Mouse (Mus musculus) neural tube, embryonic 11.5 days (tissue): ENCODE measurements around the gene Mst1. TPM values are rescaled to one million over a fixed set of nuclear protein-coding genes. Genes with fewer than 3 reads are reported as not detected.

Source experiments
- ATAC-seq: fragments of 200-750 bp; cut with Nextera tagmentation; 2 replicates; pipeline ENCODE4 v1.8.0; 2017; ENCODE audit warnings: moderate number of reproducible peaks, mild to moderate bottlenecking, moderate TSS enrichment, moderate library complexity; ENCODE audit not compliant: insufficient read depth, low FRiP score, low TSS enrichment
- DNase-seq: peaks from one replicate; pipeline ENCODE4 v3.0.0-alpha.2; 2015; ENCODE audit warnings: low spot score
- H3K27ac ChIP-seq: fragments of 300-500 bp; sonication (generic); 2 replicates; pipeline ENCODE4 v1.5.1; 2014; ENCODE audit warnings: low read depth, mild to moderate bottlenecking, low read length
- H3K27me3 ChIP-seq: fragments of 300-500 bp; sonication (generic); 2 replicates; pipeline ENCODE4 v1.6.1; 2014; ENCODE audit warnings: mild to moderate bottlenecking, low read length, mixed read lengths; ENCODE audit not compliant: control insufficient read depth, insufficient read depth
- H3K36me3 ChIP-seq: fragments of 300-500 bp; sonication (generic); 2 replicates; pipeline ENCODE4 v1.6.1; 2014; ENCODE audit warnings: mild to moderate bottlenecking, low read length, moderate library complexity, mixed read lengths; ENCODE audit not compliant: control insufficient read depth, insufficient read depth
- H3K4me1 ChIP-seq: fragments of 300-500 bp; sonication (generic); 2 replicates; pipeline ENCODE4 v1.6.1; 2014; ENCODE audit warnings: low read length, mixed read lengths; ENCODE audit not compliant: control insufficient read depth, insufficient read depth
- H3K4me2 ChIP-seq: fragments of 300-500 bp; sonication (generic); 2 replicates; pipeline ENCODE4 v1.6.1; 2014; ENCODE audit warnings: low read depth, mild to moderate bottlenecking, moderate library complexity
- H3K4me3 ChIP-seq: fragments of 300-500 bp; sonication (generic); 2 replicates; pipeline ENCODE4 v1.5.1; 2014; ENCODE audit warnings: low read depth, low read length
- H3K9ac ChIP-seq: fragments of 300-500 bp; sonication (generic); 2 replicates; pipeline ENCODE4 v1.6.1; 2014; ENCODE audit warnings: mild to moderate bottlenecking, low read length
- H3K9me3 ChIP-seq: fragments of 300-500 bp; sonication (generic); 2 replicates; pipeline ENCODE4 v1.6.1; 2016; ENCODE audit warnings: low read length; ENCODE audit not compliant: control insufficient read depth
- WGBS: fragments of 180-500 bp; shearing (Covaris S2); extraction: QIAGEN DNeasy Blood & Tissue Kit; methylation state at CpG from one replicate; pipeline ENCODE4 v1.1.7; 2014; 5-methylcytosine and 5-hydroxymethylcytosine counted together
- polyA plus RNA-seq: library from polyadenylated mRNA; unstranded; fragments of >200 nt; fragmentation: Nextera tagmentation; extraction: Ambion mirVana; gene quantifications from 2 replicates; pipeline ENCODE4 v1.2.1, GENCODE M21; 2014

Mst1 gene
- polyA plus RNA-seq, result 0.49 and 1.0 TPM in 2 replicates

DNA sequence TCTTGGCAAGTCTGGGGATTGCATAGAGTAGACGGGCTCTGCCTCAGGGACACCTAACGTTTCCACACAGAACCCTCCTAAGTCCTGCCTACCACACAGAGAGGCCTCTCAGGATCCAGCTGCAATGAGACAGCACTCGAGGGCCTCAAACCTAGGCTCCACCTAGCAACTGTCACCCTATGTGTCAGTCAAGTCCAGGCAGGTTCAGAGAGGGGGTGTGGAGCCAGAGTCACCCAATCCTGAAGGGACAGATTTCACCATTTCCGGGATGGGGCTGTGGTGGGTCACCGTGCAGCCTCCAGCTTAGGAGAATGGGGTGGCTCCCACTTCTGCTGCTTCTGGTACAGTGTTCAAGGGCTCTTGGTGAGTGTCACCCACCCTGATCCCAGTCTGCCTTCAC, at the start of gene Mst1:
Gene Mst1, plus strand, starts transcription at position 269 of the 400 bp plus-strand sequence.
- peak within 1 kb of the TSS; percentile 81 for H3K4me2 ChIP-seq
- H3K27me3 ChIP-seq, result peaks cover 33% of the 10 kb centered on the region
- H3K4me3 ChIP-seq, result peak within 1 kb of the TSS; percentile 57
- peak within 1 kb of the TSS; percentile 79 for H3K9ac ChIP-seq
- no peak within 1 kb of the TSS for H3K27ac ChIP-seq
- ATAC-seq (no peak), DNase-seq (no peak)
- H3K4me1 ChIP-seq, result peaks cover 7% of the 10 kb centered on the region; the same call in 1 of the 2 replicates
- H3K36me3 ChIP-seq, result no peaks in the 10 kb centered on the region
- H3K9me3 ChIP-seq, result no peaks in the 10 kb centered on the region
- WGBS, result 77% methylated on average over 5 of the region's 5 CpGs

DNA sequence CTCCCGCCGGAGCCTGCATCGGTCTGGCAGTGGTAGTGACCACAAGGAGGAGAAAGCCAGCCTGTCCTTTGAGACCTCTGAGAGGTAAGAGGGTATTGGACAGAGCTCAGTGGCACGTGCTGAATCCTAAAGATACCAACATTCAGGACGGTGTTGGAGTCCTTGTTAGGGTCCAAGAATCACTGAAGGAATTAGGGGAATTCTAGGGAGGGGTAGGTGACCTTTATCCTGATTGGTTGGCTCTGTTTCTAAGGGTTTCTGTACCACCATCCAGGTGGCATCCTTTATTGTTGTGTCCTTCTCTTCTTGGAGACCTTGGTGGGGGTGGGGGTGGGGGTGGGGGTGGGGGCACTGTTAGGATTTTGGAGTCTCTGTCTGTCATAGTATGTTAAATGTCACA, 48.1 kb upstream of the Mst1 start:
- no peak overlapping the region for H3K4me3 ChIP-seq
- ATAC-seq (no peak), DNase-seq (no peak)
- H3K9ac ChIP-seq, result no peak overlapping the region
- H3K9me3 ChIP-seq, result no peaks in the 10 kb centered on the region
- 92% methylated on average over 5 of the region's 5 CpGs for WGBS
- peaks cover 12% of the 10 kb centered on the region for H3K36me3 ChIP-seq
- no peak overlapping the region for H3K4me2 ChIP-seq
- no peaks in the 10 kb centered on the region for H3K27me3 ChIP-seq
- no peaks in the 10 kb centered on the region for H3K4me1 ChIP-seq
- no peak overlapping the region for H3K27ac ChIP-seq

DNA sequence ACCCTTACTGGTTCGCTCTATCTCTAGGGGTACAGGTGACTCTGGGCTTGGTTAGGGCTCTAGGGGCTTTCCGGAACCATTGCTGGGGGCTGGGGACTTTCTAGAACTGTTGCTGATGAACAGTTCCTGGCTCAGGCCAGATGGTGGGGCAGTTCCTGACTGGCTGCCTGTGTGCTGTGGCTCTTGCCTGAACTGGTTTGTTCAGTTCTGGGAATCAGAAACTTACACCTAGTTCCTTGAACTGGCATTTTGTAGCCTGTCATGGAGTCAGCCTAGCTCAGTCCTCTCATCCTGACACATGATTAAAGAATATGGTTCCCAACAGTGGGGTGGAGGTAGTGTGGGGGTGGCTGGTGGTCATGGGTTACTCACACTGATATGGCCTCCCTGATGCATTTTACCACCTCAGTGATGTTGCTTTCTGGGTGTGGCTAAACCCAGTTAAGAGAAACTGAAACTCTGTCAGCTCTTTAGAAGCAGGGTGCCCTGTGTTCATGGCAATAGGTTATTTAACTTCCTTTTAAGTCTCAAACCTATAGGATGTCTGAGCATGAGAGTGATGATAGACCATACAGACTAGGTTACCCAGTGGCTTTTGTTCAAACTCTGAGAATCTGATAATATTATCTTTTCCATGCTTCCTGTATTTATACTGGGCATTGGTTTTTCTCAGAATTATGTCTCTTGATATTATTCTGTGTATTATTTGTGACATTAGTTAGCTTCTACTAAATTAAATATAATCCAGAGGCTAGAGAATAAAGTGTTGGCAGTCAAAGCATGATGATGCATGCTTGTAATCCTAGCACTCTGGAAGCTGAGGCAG, 44.7 kb upstream of the Mst1 start:
- 92% methylated on average over 2 of the region's 2 CpGs for WGBS
- DNase-seq (no peak), ATAC-seq (no peak)
- Histone ChIP-seq H3K27me3 (no peaks in the 10 kb centered on the region), H3K27ac (no peak overlapping the region), H3K36me3 (peaks cover 8% of the 10 kb centered on the region), H3K4me2 (no peak overlapping the region), H3K4me3 (no peak overlapping the region), H3K9me3 (no peaks in the 10 kb centered on the region), H3K9ac (no peak overlapping the region), H3K4me1 (no peaks in the 10 kb centered on the region)

DNA sequence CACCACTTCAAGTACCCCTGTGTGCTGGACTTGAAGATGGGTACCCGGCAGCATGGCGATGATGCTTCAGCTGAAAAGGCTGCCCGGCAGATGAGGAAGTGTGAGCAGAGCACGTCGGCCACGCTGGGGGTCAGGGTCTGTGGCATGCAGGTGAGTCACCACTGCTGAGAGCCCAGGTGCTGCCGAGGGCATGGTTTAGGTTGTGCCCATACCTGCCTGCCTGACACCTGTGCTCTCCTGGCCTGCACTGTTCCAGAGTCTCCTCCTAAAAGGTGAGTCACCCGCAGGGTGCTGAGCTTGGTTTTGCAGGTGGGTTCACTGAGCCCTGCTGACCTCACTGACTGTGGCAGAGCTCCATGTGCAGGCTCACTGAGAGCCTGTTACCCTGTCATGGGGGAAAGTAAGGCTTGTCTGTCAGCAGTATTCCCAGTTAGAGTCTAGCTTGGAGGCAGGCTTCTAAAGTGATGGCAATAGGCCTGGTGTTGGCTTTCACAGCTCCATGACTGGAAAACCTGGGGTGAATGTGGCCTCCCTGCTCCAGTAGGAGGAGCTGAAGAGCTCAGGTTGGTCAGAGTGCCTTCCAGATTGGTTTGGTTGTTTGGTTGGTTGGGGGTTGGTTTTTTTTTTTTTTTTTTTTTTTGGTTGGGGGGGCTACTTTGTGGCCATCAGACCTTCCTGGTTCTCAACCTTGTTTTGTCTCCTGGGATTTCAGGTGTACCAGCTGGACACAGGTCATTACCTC, 35.3 kb upstream of the Mst1 start:
- Histone ChIP-seq H3K4me1 (peaks cover 10% of the 10 kb centered on the region; the same call in 1 of the 2 replicates), H3K36me3 (peaks cover 30% of the 10 kb centered on the region), H3K9me3 (no peaks in the 10 kb centered on the region), H3K27ac (no peak overlapping the region), H3K4me3 (no peak overlapping the region), H3K4me2 (no peak overlapping the region), H3K9ac (no peak overlapping the region), H3K27me3 (no peaks in the 10 kb centered on the region)
- DNase-seq, result no peak
- no peak for ATAC-seq
- WGBS, result 96% methylated on average over 8 of the region's 8 CpGs

DNA sequence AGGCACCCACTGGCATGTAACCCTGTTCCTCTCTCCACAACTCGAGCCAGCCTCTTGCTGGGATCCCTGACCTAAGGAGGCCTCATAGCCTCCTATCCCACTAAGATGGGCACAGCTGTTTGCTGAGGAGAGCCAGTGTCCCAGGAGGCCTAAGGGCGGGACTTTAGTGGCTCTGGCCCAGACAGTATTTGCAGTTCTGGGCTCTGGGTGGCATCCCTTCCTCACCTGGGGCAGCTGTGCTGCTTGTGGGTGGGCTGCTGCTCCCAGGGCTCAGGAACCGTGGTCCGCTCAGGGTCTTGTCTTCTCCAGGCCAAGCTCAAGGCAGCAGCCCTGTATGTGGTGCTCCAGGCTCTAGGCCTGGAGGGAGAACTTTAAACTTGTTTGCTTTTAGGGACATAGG, 33.7 kb upstream of the Mst1 start:
- H3K4me2 ChIP-seq, result no peak overlapping the region
- no peak overlapping the region for H3K9ac ChIP-seq
- H3K4me3 ChIP-seq, result no peak overlapping the region
- peaks cover 30% of the 10 kb centered on the region for H3K36me3 ChIP-seq
- ATAC-seq (no peak), DNase-seq (no peak)
- WGBS, result 91% methylated on average over 4 of the region's 4 CpGs
- peaks cover 10% of the 10 kb centered on the region; the same call in 1 of the 2 replicates for H3K4me1 ChIP-seq
- no peak overlapping the region for H3K27ac ChIP-seq
- H3K27me3 ChIP-seq, result no peaks in the 10 kb centered on the region
- H3K9me3 ChIP-seq, result no peaks in the 10 kb centered on the region

DNA sequence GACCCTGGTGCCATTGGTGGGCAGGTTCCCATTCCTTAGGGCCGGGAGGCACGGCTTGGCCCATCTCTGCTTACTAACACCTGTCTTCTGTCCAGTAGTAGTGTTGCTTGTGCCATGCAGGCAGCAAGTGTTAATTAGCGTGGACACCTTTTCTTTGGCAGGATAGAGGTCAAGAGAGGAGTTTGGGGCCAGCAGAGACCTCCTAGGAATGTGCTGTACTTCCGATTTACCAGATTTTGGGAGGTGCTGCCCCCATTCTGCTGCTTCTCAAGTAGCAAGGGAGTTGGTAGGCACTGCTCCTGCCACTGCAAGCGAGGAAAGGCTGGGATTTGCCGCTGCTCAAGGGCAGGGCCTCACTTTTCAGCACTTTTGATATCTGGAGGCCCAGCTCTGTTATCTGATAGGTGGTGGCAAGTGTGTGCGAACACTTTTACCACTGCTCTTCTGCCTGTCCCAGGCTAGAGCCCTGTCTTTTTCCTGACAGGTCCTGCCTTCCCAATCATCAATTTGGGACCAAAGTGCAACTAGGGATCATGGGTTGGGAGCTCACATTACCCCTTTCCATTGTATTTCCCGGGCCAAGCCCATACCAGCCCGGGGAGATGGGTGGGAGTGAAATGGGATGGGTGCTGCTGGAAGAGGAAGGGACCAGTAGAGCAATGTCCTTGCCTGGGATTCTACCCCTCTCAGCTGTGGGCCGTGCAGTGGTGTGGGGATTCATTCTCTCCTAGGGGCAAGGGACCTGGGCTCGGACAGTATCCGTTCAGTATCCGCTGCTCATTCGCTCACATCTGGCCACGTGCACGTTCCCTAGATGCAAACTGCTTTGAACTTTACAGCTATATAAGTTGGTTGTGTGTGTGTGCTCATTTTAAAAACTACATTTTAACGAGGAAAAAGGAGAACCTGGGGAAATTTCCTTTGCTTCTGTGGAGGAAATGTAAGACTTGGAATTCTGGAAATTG, 32.4 kb upstream of the Mst1 start:
- ATAC-seq (no peak), DNase-seq (no peak)
- Histone ChIP-seq H3K9ac (no peak overlapping the region; the same call in 1 of the 2 replicates), H3K9me3 (no peaks in the 10 kb centered on the region), H3K4me3 (peak overlapping the region; percentile 68), H3K27me3 (no peaks in the 10 kb centered on the region), H3K4me2 (peak overlapping the region; percentile 83), H3K27ac (peak overlapping the region; percentile 56), H3K4me1 (peaks cover 10% of the 10 kb centered on the region; the same call in 1 of the 2 replicates), H3K36me3 (peaks cover 21% of the 10 kb centered on the region)
- 54% methylated on average over 17 of the region's 17 CpGs for WGBS

DNA sequence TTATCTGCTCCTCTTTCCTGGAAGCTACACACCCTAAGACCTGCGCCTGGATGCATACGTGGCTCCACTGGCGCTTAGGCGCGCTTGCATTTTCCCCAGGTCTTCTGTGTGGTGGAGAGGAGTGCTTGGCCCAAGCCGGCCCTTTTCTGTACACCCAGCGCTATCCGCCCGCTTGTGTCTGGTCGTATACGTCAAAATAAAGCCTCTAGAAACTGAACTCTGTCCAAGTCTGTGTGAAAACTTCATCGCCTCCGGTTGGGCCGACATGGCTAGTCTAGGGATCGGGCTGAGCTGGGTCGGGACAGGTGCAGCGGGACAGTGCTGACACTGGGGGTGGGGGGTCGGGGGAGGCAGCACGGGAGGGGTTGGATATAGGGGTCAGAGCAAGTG, 31.7 kb upstream of the Mst1 start:
- peak; percentile 61 for ATAC-seq
- Histone ChIP-seq H3K27me3 (no peaks in the 10 kb centered on the region), H3K4me2 (peak overlapping the region; percentile 83), H3K27ac (peak overlapping the region; percentile 56), H3K4me3 (peak overlapping the region; percentile 68), H3K9ac (peak overlapping the region; percentile 62), H3K36me3 (peaks cover 21% of the 10 kb centered on the region), H3K9me3 (no peaks in the 10 kb centered on the region), H3K4me1 (peaks cover 13% of the 10 kb centered on the region)
- peak; percentile 47 for DNase-seq
- 2% methylated on average over 19 of the region's 19 CpGs for WGBS

DNA sequence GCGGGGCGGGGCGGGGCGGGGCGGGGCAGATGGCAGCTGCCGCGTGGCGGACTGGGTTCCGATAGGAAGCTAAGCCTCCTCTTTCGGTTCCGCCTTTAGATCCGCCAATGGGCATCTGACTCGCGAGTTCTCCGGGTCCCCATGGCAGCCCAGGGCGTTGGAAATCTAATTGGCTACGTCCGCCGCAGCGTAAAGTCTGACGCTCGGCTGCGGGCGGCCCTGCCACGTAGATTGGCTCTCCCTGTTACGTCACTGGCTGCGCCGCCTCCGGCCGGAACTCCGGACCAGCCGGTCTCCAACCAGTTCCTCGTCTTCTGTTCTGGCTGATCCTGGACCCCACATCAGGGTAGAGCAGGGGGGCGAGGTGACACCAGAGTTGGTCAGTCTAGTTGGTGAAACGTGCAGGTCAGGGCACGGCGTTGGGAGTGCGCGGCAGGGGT, 31.2 kb upstream of the Mst1 start, which contains the start of gene Gmppb:
Gene Gmppb, plus strand, starts transcription at position 227 of the 440 bp plus-strand sequence.
- Histone ChIP-seq H3K27ac (peak within 1 kb of the TSS; percentile 56), H3K27me3 (no peaks in the 10 kb centered on the region), H3K9ac (peak within 1 kb of the TSS; percentile 72), H3K36me3 (peaks cover 25% of the 10 kb centered on the region), H3K4me1 (peaks cover 13% of the 10 kb centered on the region), H3K4me3 (peak within 1 kb of the TSS; percentile 68), H3K4me2 (peak within 1 kb of the TSS; percentile 83), H3K9me3 (no peaks in the 10 kb centered on the region)
- peak; percentile 97 for DNase-seq
- under 1% methylated on average over 36 of the region's 39 CpGs for WGBS
- peak; percentile 94 for ATAC-seq
